Mouse (Mus musculus): ENCODE results near the gene Susd1. TPM values are rescaled to one million over a fixed set of nuclear protein-coding genes. Genes with fewer than 3 reads are reported as not detected.

Gene Susd1
- polyA plus RNA-seq, 1 experiment: 25.4 TPM

- no peak for TF ChIP-seq CTCF (IDR thresholded peaks at IDR 0.05; ENCODE audit: extremely low read depth, insufficient read depth, insufficient read length, insufficient replicate concordance)
- H3K27me3 ChIP-seq (ENCODE audit: control insufficient read depth, insufficient read depth, low read length): no peaks in the 10 kb centered on the region
Measured at GRCm38 (mm10) chr4:59385254-59385895, 53.1 kb downstream of the Susd1 start.

GRCm38 (mm10) chr4:59383791-59384190 lies 54.6 kb downstream of the Susd1 start:
- Histone ChIP-seq H3K36me3 (ENCODE audit: control insufficient read depth, insufficient read depth, low read length) (peaks cover 2% of the 10 kb centered on the region), H3K4me3 (ENCODE audit: extremely low read depth, insufficient read depth, insufficient read length) (no peak overlapping the region), H3K27me3 (ENCODE audit: control insufficient read depth, insufficient read depth, low read length) (no peaks in the 10 kb centered on the region), H3K27ac (ENCODE audit: insufficient read depth, low read length) (no peak overlapping the region), H3K4me1 (ENCODE audit: control insufficient read depth, insufficient read depth, insufficient read length) (no peaks in the 10 kb centered on the region)
- WGBS: 77% methylated on average over 3 of the region's 3 CpGs
- TF ChIP-seq CTCF (IDR thresholded peaks at IDR 0.05; ENCODE audit: extremely low read depth, insufficient read depth, insufficient read length, insufficient replicate concordance) (no peak), POLR2A (IDR thresholded peaks at IDR 0.05; ENCODE audit: low read depth, low read length) (no peak)
- DNase-seq (ENCODE audit: low read depth in 1 of 2, low spot score in 2 of 2): no peak

More at GRCm38 (mm10) chr4:59385254-59385895, 53.1 kb downstream of the Susd1 start:
- 82% methylated on average over 10 of the region's 10 CpGs for WGBS
- H3K27ac ChIP-seq (ENCODE audit: insufficient read depth, low read length): no peak overlapping the region
- H3K36me3 ChIP-seq (ENCODE audit: control insufficient read depth, insufficient read depth, low read length): peaks cover 9% of the 10 kb centered on the region
- H3K4me3 ChIP-seq (ENCODE audit: extremely low read depth, insufficient read depth, insufficient read length): no peak overlapping the region
- DNase-seq (ENCODE audit: low read depth in 1 of 2, low spot score in 2 of 2): no peak
- no peaks in the 10 kb centered on the region for H3K4me1 ChIP-seq (ENCODE audit: control insufficient read depth, insufficient read depth, insufficient read length)

GRCm38 (mm10) chr4:59382131-59382530 lies 56.3 kb downstream of the Susd1 start:
- Histone ChIP-seq H3K27ac (ENCODE audit: insufficient read depth, low read length) (no peak overlapping the region), H3K27me3 (ENCODE audit: control insufficient read depth, insufficient read depth, low read length) (no peaks in the 10 kb centered on the region), H3K4me3 (ENCODE audit: extremely low read depth, insufficient read depth, insufficient read length) (no peak overlapping the region), H3K36me3 (ENCODE audit: control insufficient read depth, insufficient read depth, low read length) (peaks cover 1% of the 10 kb centered on the region; the same call in 1 of the 2 replicates), H3K4me1 (ENCODE audit: control insufficient read depth, insufficient read depth, insufficient read length) (no peaks in the 10 kb centered on the region)
- DNase-seq (ENCODE audit: low read depth in 1 of 2, low spot score in 2 of 2): no peak
- WGBS: 91% methylated on average over 12 of the region's 12 CpGs
- no peak for TF ChIP-seq CTCF (IDR thresholded peaks at IDR 0.05; ENCODE audit: extremely low read depth, insufficient read depth, insufficient read length, insufficient replicate concordance)
- TF ChIP-seq POLR2A (IDR thresholded peaks at IDR 0.05; ENCODE audit: low read depth, low read length): no peak

- H3K36me3 ChIP-seq (ENCODE audit: control insufficient read depth, insufficient read depth, low read length): peaks cover 1% of the 10 kb centered on the region; the same call in 1 of the 2 replicates
- no peak for TF ChIP-seq POLR2A (IDR thresholded peaks at IDR 0.05; ENCODE audit: low read depth, low read length)
- WGBS: 92% methylated on average over 13 of the region's 13 CpGs
- no peak overlapping the region for H3K4me3 ChIP-seq (ENCODE audit: extremely low read depth, insufficient read depth, insufficient read length)
- H3K27ac ChIP-seq (ENCODE audit: insufficient read depth, low read length): no peak overlapping the region
- H3K4me1 ChIP-seq (ENCODE audit: control insufficient read depth, insufficient read depth, insufficient read length): no peaks in the 10 kb centered on the region
- H3K27me3 ChIP-seq (ENCODE audit: control insufficient read depth, insufficient read depth, low read length): no peaks in the 10 kb centered on the region
- no peak for DNase-seq (ENCODE audit: low read depth in 1 of 2, low spot score in 2 of 2)
Measured at GRCm38 (mm10) chr4:59381007-59381743, 57.3 kb downstream of the Susd1 start.

GRCm38 (mm10) chr4:59380478-59380877 lies 58.0 kb downstream of the Susd1 start:
- H3K36me3 ChIP-seq (ENCODE audit: control insufficient read depth, insufficient read depth, low read length): peaks cover 1% of the 10 kb centered on the region; the same call in 1 of the 2 replicates
- H3K27ac ChIP-seq (ENCODE audit: insufficient read depth, low read length): no peak overlapping the region
- no peak overlapping the region for H3K4me3 ChIP-seq (ENCODE audit: extremely low read depth, insufficient read depth, insufficient read length)
- no peaks in the 10 kb centered on the region for H3K27me3 ChIP-seq (ENCODE audit: control insufficient read depth, insufficient read depth, low read length)
- TF ChIP-seq CTCF (IDR thresholded peaks at IDR 0.05; ENCODE audit: extremely low read depth, insufficient read depth, insufficient read length, insufficient replicate concordance): no peak
- TF ChIP-seq POLR2A (IDR thresholded peaks at IDR 0.05; ENCODE audit: low read depth, low read length): no peak
- DNase-seq (ENCODE audit: low read depth in 1 of 2, low spot score in 2 of 2): no peak
- WGBS: 86% methylated on average over 4 of the region's 4 CpGs
- H3K4me1 ChIP-seq (ENCODE audit: control insufficient read depth, insufficient read depth, insufficient read length): no peaks in the 10 kb centered on the region

- TF ChIP-seq POLR2A (IDR thresholded peaks at IDR 0.05; ENCODE audit: low read depth, low read length): no peak
- TF ChIP-seq CTCF (IDR thresholded peaks at IDR 0.05; ENCODE audit: extremely low read depth, insufficient read depth, insufficient read length, insufficient replicate concordance): no peak
- Histone ChIP-seq H3K27ac (ENCODE audit: insufficient read depth, low read length) (no peak overlapping the region), H3K27me3 (ENCODE audit: control insufficient read depth, insufficient read depth, low read length) (no peaks in the 10 kb centered on the region), H3K36me3 (ENCODE audit: control insufficient read depth, insufficient read depth, low read length) (peaks cover 1% of the 10 kb centered on the region; the same call in 1 of the 2 replicates), H3K4me3 (ENCODE audit: extremely low read depth, insufficient read depth, insufficient read length) (no peak overlapping the region), H3K4me1 (ENCODE audit: control insufficient read depth, insufficient read depth, insufficient read length) (no peaks in the 10 kb centered on the region)
- WGBS: 74% methylated on average over 5 of the region's 5 CpGs
- no peak for DNase-seq (ENCODE audit: low read depth in 1 of 2, low spot score in 2 of 2)
Measured at GRCm38 (mm10) chr4:59379876-59380275, 58.6 kb downstream of the Susd1 start.

GRCm38 (mm10) chr4:59378631-59379030 lies 59.8 kb downstream of the Susd1 start:
- TF ChIP-seq POLR2A (IDR thresholded peaks at IDR 0.05; ENCODE audit: low read depth, low read length): no peak
- TF ChIP-seq CTCF (IDR thresholded peaks at IDR 0.05; ENCODE audit: extremely low read depth, insufficient read depth, insufficient read length, insufficient replicate concordance): no peak
- H3K36me3 ChIP-seq (ENCODE audit: control insufficient read depth, insufficient read depth, low read length): peaks cover 1% of the 10 kb centered on the region; the same call in 1 of the 2 replicates
- H3K4me3 ChIP-seq (ENCODE audit: extremely low read depth, insufficient read depth, insufficient read length): no peak overlapping the region
- H3K27ac ChIP-seq (ENCODE audit: insufficient read depth, low read length): no peak overlapping the region
- no peaks in the 10 kb centered on the region for H3K27me3 ChIP-seq (ENCODE audit: control insufficient read depth, insufficient read depth, low read length)
- 92% methylated on average over 4 of the region's 4 CpGs for whole genome bisulfite sequencing
- no peaks in the 10 kb centered on the region for H3K4me1 ChIP-seq (ENCODE audit: control insufficient read depth, insufficient read depth, insufficient read length)
- no peak for DNase-seq (ENCODE audit: low read depth in 1 of 2, low spot score in 2 of 2)

All from spleen, adult 2 months (tissue).